Mouse (Mus musculus) liver, adult 2 months (tissue): ENCODE data around the gene Cst8.

ENCODE experiments used
- CTCF ChIP-seq: fragments of 200-500 bp; IDR thresholded peaks from 2 replicates; pipeline ENCODE4 v1.5.1; 2011; ENCODE audit warnings: low read depth, low read length, control low read depth
- POLR2A ChIP-seq: fragments of 200-500 bp; IDR thresholded peaks from 2 replicates; pipeline ENCODE4 v1.6.1; 2011; ENCODE audit warnings: low read length, control low read depth; ENCODE audit not compliant: insufficient read depth; ENCODE audit errors: extremely low read depth

DNA sequence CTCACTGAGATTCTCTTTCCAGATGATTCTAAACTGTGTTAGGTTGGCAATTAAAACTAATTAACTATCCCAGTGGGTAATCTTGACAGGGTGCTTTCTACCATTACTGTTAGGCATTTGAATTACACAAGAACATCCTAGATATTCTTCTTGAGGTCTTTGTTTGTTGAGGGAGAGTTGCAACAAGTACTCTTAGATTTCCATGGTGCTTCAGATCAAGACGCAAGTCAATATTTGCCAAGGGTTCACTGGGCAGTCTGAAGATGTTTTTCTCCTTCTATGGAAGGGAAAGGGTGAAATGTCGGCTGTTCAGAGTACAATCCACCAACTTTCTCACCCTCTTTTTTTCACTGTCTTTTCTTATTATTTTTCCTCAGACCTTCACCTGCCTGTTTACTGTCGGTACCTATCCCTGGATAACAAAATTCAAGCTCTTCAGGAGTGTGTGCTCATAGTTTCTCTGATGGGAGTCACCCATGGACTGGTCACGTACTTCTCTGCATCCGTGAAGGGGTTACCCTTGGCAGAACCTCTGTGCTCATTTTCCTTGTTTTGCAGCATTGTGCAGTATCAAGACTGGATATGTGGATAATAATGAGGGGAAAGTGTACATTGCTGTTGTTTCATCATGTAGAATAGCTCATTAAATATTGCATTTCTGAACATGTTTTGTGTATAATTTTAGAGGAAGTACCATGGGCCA is 39.6 kb downstream of the Cst8 start:
- TF ChIP-seq CTCF (no peak), POLR2A (no peak)
